Mouse (Mus musculus) spleen, adult 2 months (tissue): Measurements from ENCODE around the gene Lrrc18.

ENCODE experiments used
- CTCF ChIP-seq: fragments of 200-500 bp; IDR thresholded peaks from 2 replicates; pipeline ENCODE4 v1.5.1; 2011; ENCODE audit warnings: mild to moderate bottlenecking, inconsistent platforms; ENCODE audit not compliant: insufficient read depth, insufficient read length, insufficient replicate concordance; ENCODE audit errors: extremely low read depth
- POLR2A ChIP-seq: fragments of 200-500 bp; IDR thresholded peaks from 2 replicates; pipeline ENCODE4 v1.6.1; 2011; ENCODE audit warnings: low read depth, low read length, inconsistent platforms

DNA sequence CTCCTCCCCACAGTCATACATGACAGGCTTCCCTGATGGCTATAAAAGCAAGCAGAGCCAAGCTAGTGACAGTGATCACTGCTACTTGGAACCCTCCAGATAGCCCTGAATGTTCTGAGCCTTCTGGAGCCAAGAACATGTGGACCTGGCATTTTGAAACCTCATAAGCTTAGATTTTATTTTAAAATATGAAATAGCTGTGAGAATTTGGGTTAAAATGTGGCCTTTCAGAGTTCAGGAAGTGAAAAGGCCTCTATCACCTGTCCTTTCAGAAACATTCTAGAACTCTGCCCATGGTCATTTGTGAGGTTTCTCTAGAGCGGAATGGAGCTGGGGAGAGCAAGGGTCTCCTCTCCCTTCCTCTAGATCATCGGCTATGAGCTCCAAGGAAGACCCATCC is at the start of gene Lrrc18:
- TF ChIP-seq CTCF (no peak), POLR2A (no peak)
